Mouse (Mus musculus) ES-Bruce4 (cell line): ENCODE measurements around the gene Aldh1b1.
A peak's percentile ranks its signal among the peaks of the same experiment; 100 is the strongest.

Experiments used
- CTCF ChIP-seq: IDR thresholded peaks from one replicate; pipeline ENCODE4 v1.8.1; 2011; ENCODE audit warnings: low read depth, low read length
- POLR2A ChIP-seq: IDR thresholded peaks from one replicate; pipeline ENCODE4 v1.8.1; 2011; ENCODE audit warnings: low read length; ENCODE audit not compliant: insufficient read depth

DNA sequence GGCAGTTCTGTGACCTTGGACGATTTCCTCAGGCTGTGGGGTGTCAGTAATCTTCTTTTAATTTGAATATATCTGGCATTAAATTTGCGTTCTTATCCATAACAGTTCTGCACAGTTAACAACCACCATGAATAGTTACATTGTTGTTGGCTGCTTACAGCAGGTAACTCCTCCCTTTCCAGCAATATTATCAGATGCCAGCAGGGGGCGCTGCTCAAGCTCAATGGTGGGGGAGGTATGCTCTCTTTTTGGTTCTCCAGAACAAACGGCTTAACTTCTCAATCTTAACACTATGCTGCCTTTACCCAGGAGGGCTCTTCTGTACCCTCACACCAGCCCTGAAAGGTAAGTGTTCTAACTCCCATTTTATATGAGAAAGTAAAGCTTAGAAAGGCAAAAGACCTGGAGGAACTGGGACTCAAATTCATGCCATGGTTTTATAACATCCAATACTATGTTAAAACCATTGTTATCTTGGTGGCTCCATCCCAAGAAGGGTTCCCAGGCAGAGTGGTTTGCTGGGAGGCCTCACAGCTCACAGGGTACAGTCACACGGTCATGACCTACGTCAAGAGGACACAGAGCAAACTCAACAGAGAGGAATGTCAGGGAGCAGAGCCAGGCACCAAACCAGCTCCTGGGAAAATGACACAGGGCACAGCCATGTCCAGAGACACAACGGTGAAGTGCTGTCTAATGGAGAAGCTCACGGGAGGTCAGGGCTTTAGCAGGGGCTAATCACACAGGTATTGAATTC lies 21.4 kb downstream of the Aldh1b1 start:
- peak; percentile 78 for TF ChIP-seq CTCF
- no peak for TF ChIP-seq POLR2A
